Mouse (Mus musculus): ENCODE data around the gene Cdyl. TPM values are rescaled to one million over a fixed set of nuclear protein-coding genes. Genes with fewer than 3 reads are reported as not detected.

Cdyl gene
- polyA plus RNA-seq, 1 experiment: 3.8 TPM

GRCm38 (mm10) chr13:35784281-35784680 lies 124.6 kb downstream of the Cdyl start:
- Histone ChIP-seq H3K4me3 (ENCODE audit: low read depth, low read length) (no peak overlapping the region), H3K36me3 (ENCODE audit: control insufficient read depth, insufficient read depth, low read length) (no peaks in the 10 kb centered on the region), H3K27me3 (ENCODE audit: control insufficient read depth, insufficient read depth, low read length) (no peaks in the 10 kb centered on the region), H3K27ac (ENCODE audit: insufficient read depth, low read depth, low read length) (no peak overlapping the region), H3K4me1 (ENCODE audit: control insufficient read depth, insufficient read depth, insufficient read length, low read length) (no peaks in the 10 kb centered on the region)
- TF ChIP-seq CTCF (IDR thresholded peaks at IDR 0.05; ENCODE audit: extremely low read depth, insufficient read length, insufficient replicate concordance, low read depth, low read length) (no peak), POLR2A (IDR thresholded peaks at IDR 0.05; ENCODE audit: low read depth, low read length) (no peak)
- 86% methylated on average over 4 of the region's 4 CpGs for WGBS

- Histone ChIP-seq H3K4me3 (ENCODE audit: low read depth, low read length) (no peak overlapping the region), H3K27me3 (ENCODE audit: control insufficient read depth, insufficient read depth, low read length) (no peaks in the 10 kb centered on the region), H3K36me3 (ENCODE audit: control insufficient read depth, insufficient read depth, low read length) (no peaks in the 10 kb centered on the region), H3K4me1 (ENCODE audit: control insufficient read depth, insufficient read depth, insufficient read length, low read length) (no peaks in the 10 kb centered on the region), H3K27ac (ENCODE audit: insufficient read depth, low read depth, low read length) (no peak overlapping the region)
- 72% methylated on average over 5 of the region's 5 CpGs for WGBS
- TF ChIP-seq CTCF (IDR thresholded peaks at IDR 0.05; ENCODE audit: extremely low read depth, insufficient read length, insufficient replicate concordance, low read depth, low read length): no peak
- TF ChIP-seq POLR2A (IDR thresholded peaks at IDR 0.05; ENCODE audit: low read depth, low read length): no peak
Measured at GRCm38 (mm10) chr13:35785330-35785939, 125.8 kb downstream of the Cdyl start.

DNA sequence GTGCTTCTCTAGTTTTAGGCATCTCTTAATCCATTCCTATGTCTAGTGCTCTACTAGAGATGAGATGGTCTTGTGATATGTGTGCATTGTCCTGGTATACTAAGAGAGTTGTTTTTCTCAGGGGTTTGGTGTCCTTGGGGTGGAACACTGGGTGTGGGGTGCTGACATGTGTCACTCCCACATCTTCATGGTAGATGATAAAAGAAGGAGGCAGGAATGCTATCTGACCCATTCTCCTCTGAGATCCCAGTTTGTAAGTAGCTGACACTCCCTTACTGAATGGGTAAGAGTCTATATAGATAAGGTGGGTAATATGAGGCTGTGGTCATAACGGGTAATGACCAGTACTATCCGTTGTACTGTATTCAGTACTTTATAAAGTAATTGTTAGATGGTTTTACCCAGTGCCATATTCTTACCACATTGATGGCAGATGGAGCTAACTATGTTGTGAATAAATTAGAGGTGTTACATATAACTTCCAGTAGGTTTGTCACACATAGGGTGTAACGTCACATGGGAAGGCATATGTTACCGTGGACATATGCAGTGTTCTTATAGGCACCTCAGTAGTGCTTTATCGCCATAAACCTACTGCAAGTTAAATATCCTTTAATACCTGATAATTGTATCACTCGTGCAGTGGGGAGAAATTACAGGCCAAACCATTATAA lies 127.2 kb downstream of the Cdyl start:
- TF ChIP-seq CTCF (IDR thresholded peaks at IDR 0.05; ENCODE audit: extremely low read depth, insufficient read length, insufficient replicate concordance, low read depth, low read length): no peak
- TF ChIP-seq POLR2A (IDR thresholded peaks at IDR 0.05; ENCODE audit: low read depth, low read length): no peak
- Histone ChIP-seq H3K36me3 (ENCODE audit: control insufficient read depth, insufficient read depth, low read length) (no peaks in the 10 kb centered on the region), H3K4me1 (ENCODE audit: control insufficient read depth, insufficient read depth, insufficient read length, low read length) (no peaks in the 10 kb centered on the region), H3K4me3 (ENCODE audit: low read depth, low read length) (no peak overlapping the region), H3K27me3 (ENCODE audit: control insufficient read depth, insufficient read depth, low read length) (no peaks in the 10 kb centered on the region), H3K27ac (ENCODE audit: insufficient read depth, low read depth, low read length) (no peak overlapping the region)
- WGBS: 84% methylated on average over 6 of the region's 6 CpGs

- 92% methylated on average over 4 of the region's 4 CpGs for WGBS
Measured at GRCm38 (mm10) chr13:35789577-35789976, 129.9 kb downstream of the Cdyl start.

GRCm38 (mm10) chr13:35790431-35790830 lies 130.8 kb downstream of the Cdyl start:
- no peaks in the 10 kb centered on the region for H3K36me3 ChIP-seq (ENCODE audit: control insufficient read depth, insufficient read depth, low read length)
- H3K27ac ChIP-seq (ENCODE audit: insufficient read depth, low read depth, low read length): no peak overlapping the region
- H3K4me1 ChIP-seq (ENCODE audit: control insufficient read depth, insufficient read depth, insufficient read length, low read length): no peaks in the 10 kb centered on the region; the same call in 1 of the 2 replicates
- no peak for TF ChIP-seq POLR2A (IDR thresholded peaks at IDR 0.05; ENCODE audit: low read depth, low read length)
- no peak for TF ChIP-seq CTCF (IDR thresholded peaks at IDR 0.05; ENCODE audit: extremely low read depth, insufficient read length, insufficient replicate concordance, low read depth, low read length)
- H3K4me3 ChIP-seq (ENCODE audit: low read depth, low read length): no peak overlapping the region
- 73% methylated on average over 4 of the region's 4 CpGs for WGBS
- H3K27me3 ChIP-seq (ENCODE audit: control insufficient read depth, insufficient read depth, low read length): no peaks in the 10 kb centered on the region

More at GRCm38 (mm10) chr13:35789577-35789976, 129.9 kb downstream of the Cdyl start:
- Histone ChIP-seq H3K27me3 (ENCODE audit: control insufficient read depth, insufficient read depth, low read length) (no peaks in the 10 kb centered on the region), H3K4me3 (ENCODE audit: low read depth, low read length) (no peak overlapping the region), H3K4me1 (ENCODE audit: control insufficient read depth, insufficient read depth, insufficient read length, low read length) (no peaks in the 10 kb centered on the region; the same call in 1 of the 2 replicates), H3K27ac (ENCODE audit: insufficient read depth, low read depth, low read length) (no peak overlapping the region), H3K36me3 (ENCODE audit: control insufficient read depth, insufficient read depth, low read length) (no peaks in the 10 kb centered on the region)
- TF ChIP-seq POLR2A (IDR thresholded peaks at IDR 0.05; ENCODE audit: low read depth, low read length) (no peak), CTCF (IDR thresholded peaks at IDR 0.05; ENCODE audit: extremely low read depth, insufficient read length, insufficient replicate concordance, low read depth, low read length) (no peak)

DNA sequence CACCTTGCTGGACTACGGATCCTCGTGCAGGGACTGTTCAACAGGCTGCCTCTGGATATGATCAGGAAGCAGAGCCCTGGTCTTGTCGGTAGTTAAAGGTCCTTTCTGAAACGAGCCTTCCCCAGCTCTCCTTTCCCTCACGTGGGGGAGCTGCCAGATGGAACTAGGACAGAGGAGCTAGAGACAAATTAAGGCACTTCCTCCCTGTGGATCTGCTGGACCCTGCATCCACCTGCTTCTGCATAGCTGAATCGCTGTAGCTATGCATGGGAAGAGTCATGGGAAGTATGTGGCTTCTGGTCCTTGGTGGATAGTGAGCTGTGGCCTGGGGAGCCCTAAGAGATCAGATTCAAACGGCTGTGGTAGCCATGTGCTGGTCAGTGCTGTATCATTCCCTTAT lies 134.7 kb downstream of the Cdyl start:
- Histone ChIP-seq H3K4me1 (ENCODE audit: control insufficient read depth, insufficient read depth, insufficient read length, low read length) (no peaks in the 10 kb centered on the region; the same call in 1 of the 2 replicates), H3K27me3 (ENCODE audit: control insufficient read depth, insufficient read depth, low read length) (no peaks in the 10 kb centered on the region), H3K36me3 (ENCODE audit: control insufficient read depth, insufficient read depth, low read length) (no peaks in the 10 kb centered on the region), H3K27ac (ENCODE audit: insufficient read depth, low read depth, low read length) (no peak overlapping the region), H3K4me3 (ENCODE audit: low read depth, low read length) (no peak overlapping the region)
- TF ChIP-seq CTCF (IDR thresholded peaks at IDR 0.05; ENCODE audit: extremely low read depth, insufficient read length, insufficient replicate concordance, low read depth, low read length): no peak
- WGBS: 74% methylated on average over 7 of the region's 7 CpGs

GRCm38 (mm10) chr13:35794774-35795173 lies 135.1 kb downstream of the Cdyl start:
- 70% methylated on average over 4 of the region's 4 CpGs for WGBS
- Histone ChIP-seq H3K4me3 (ENCODE audit: low read depth, low read length) (no peak overlapping the region), H3K4me1 (ENCODE audit: control insufficient read depth, insufficient read depth, insufficient read length, low read length) (no peaks in the 10 kb centered on the region; the same call in 1 of the 2 replicates), H3K36me3 (ENCODE audit: control insufficient read depth, insufficient read depth, low read length) (no peaks in the 10 kb centered on the region), H3K27ac (ENCODE audit: insufficient read depth, low read depth, low read length) (no peak overlapping the region), H3K27me3 (ENCODE audit: control insufficient read depth, insufficient read depth, low read length) (no peaks in the 10 kb centered on the region)
- TF ChIP-seq CTCF (IDR thresholded peaks at IDR 0.05; ENCODE audit: extremely low read depth, insufficient read length, insufficient replicate concordance, low read depth, low read length) (no peak), POLR2A (IDR thresholded peaks at IDR 0.05; ENCODE audit: low read depth, low read length) (no peak)
